Mouse (Mus musculus): ENCODE results near the gene Tm6sf1.

Tm6sf1 gene

GRCm38 (mm10) chr7:81885128-81885527 lies 26.3 kb downstream of the Tm6sf1 start:
- no peak for DNase-seq (ENCODE audit: low spot score in 2 of 2)

- DNase-seq (ENCODE audit: low spot score in 2 of 2): no peak
Measured at GRCm38 (mm10) chr7:81899361-81899760, 40.6 kb downstream of the Tm6sf1 start.

GRCm38 (mm10) chr7:81904094-81904493 lies 45.3 kb downstream of the Tm6sf1 start:
- DNase-seq (ENCODE audit: low spot score in 2 of 2): no peak

- no peak for DNase-seq (ENCODE audit: low spot score in 2 of 2)
Measured at GRCm38 (mm10) chr7:81904926-81905325, 46.1 kb downstream of the Tm6sf1 start.

GRCm38 (mm10) chr7:81918316-81918715 lies 59.5 kb downstream of the Tm6sf1 start:
- no peak for DNase-seq (ENCODE audit: low spot score in 2 of 2)

GRCm38 (mm10) chr7:81920314-81920713 lies 61.5 kb downstream of the Tm6sf1 start:
- no peak for DNase-seq (ENCODE audit: low spot score in 2 of 2)

- no peak for DNase-seq (ENCODE audit: low spot score in 2 of 2)
Measured at GRCm38 (mm10) chr7:81921379-81921952, 62.7 kb downstream of the Tm6sf1 start.

- no peak for DNase-seq (ENCODE audit: low spot score in 2 of 2)
Measured at GRCm38 (mm10) chr7:81928998-81929397, 70.2 kb downstream of the Tm6sf1 start.

GRCm38 (mm10) chr7:81932521-81933045 lies 73.8 kb downstream of the Tm6sf1 start:
- no peak for DNase-seq (ENCODE audit: low spot score in 2 of 2)

- DNase-seq (ENCODE audit: low spot score in 2 of 2): peak in 1 of 2 experiments; percentile 42
Measured at GRCm38 (mm10) chr7:81933061-81933600, 74.3 kb downstream of the Tm6sf1 start.

- peak; percentile 33 to 58 for DNase-seq (ENCODE audit: low spot score in 2 of 2)
Measured at GRCm38 (mm10) chr7:81933601-81934266, 74.9 kb downstream of the Tm6sf1 start.

All from frontal cortex, postnatal 25 days (tissue).